Mouse (Mus musculus): ENCODE data around the gene Nova2.

Gene Nova2

DNA sequence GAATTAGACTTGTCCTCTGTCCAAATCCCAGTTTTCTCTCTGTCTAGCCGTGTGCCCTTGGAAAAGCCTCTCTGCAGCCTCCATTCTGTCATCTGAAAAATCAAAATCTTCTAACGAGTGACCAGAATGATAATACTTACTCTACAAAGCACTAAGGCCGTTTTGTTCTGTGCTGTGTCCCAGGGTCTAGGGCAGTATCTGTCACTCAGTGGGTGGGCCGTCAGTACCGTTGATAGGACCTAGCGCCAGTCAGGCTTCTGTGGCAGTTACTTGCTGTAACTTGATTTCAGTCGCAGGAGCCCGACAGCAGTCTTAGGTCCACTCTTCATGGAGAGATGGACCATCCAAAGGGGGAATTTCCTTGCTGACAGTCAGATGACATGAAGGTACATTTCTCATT is 1.4 kb upstream of the Nova2 start:
- no peak for DNase-seq

DNA sequence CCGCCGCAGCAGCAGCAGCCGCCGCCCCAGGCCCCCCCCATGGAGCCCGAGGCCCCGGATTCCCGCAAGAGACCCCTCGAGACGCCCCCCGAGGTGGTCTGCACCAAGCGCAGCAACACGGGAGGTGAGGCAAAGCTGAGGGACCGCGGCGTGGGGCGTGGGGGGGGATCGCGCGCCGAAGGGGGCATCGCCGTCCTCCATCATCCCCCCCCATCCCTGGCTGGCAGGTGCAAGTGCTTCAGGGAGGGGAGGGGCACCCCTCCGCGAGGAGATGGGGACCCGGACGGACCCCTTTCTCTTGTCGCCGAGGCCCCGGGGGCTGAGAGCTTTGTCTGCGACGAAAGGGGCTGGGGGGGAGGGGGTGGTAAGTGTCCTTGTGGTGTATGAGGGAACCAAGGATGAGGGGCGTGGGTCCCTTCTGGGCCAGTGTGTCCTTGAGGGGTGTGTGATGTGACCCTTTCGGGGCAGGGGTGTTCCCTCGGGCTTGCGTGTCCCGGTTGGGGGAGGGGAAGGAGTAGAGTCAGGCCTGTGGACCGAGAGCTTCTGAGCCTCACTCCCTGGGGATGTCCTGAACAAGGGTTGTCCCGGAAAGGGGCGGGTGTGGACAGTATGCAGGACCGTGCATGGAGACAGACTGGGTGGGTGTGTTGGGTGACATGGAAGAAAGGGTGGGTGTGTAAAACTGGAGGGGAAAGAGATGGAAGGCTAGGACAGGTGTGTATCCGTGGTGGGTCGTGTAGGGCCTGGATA is 528 bp downstream of the Nova2 start:
- DNase-seq = peak; percentile 61

DNA sequence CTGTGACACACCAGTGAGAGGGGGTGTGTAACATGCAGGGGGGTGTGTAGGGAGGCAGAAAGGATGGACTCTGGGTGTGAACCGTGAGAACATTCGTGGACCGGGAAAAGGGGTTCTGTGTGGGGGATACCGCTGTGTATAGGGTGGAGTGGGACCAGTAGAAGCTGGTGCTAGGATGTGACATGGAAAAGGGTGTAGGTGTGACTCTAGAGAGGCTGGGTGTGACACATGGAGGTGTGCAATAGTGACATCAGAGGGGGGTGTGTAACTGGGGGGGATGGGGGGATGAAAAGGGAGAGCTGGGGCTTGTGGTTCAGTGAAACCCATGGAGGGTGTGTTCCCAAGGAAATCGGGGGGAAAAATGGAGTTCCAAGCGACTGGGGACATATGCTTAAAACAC is 1.2 kb downstream of the Nova2 start:
- no peak for DNase-seq

DNA sequence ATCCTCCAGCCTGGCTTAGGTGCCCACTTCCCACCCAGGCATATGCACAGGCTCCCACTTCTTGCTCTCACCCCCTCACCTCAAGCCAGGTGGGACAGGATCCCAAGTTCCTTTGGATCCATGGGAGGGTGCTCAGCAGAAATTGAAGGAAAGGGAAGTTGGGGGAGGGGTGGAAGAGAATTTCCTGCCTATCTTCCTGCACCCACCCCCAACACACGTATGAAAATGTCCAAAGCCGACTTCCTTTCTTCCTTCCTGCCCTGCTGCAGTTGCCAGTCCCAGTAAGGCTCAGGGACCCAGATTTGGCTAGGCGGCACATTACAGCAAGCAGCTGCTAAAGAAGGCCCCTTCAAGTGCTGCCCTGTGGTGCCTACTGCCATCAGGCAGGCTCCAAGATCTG is 2.1 kb downstream of the Nova2 start:
- DNase-seq = peak; percentile 49

DNA sequence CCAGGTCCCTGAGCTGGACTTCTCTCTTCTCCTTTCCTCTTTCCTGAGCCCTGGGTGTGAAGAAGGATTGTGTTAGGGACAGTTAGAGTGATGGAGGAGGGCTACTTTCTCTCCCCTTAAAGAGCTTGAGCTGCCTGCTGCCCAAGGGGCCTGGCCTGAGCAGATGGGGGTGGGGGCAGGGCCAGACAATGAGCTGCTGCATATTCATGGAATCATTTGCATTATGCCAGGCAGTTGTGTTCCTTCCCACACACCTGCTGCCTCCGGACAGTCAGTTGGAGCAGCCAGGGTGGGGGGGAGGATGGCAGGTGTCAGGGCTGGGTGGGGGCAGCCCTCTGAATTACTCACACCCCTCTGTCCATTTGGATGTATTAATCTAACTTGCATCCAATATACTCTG is 16.7 kb downstream of the Nova2 start:
- DNase-seq = no peak

DNA sequence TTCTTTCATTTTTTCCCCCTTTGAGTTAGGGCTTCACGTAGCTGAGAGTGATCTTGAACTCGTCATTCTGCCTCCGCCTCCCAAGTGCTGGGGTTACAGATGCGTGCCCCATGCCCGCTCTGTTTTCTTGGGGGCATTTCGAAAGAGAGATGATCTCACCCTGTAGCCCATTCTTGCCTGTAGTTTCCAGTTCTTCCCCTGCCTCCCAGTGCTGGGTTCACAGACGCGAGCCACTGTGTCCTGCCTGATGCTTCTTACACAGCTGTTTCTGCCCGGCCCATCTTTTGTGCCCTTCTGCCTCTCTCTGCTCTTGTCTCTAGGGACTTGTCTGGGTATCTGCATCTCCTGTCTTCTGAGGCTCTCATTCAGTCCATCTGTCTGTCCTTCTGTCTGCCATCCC is 17.1 kb downstream of the Nova2 start:
- no peak for DNase-seq

DNA sequence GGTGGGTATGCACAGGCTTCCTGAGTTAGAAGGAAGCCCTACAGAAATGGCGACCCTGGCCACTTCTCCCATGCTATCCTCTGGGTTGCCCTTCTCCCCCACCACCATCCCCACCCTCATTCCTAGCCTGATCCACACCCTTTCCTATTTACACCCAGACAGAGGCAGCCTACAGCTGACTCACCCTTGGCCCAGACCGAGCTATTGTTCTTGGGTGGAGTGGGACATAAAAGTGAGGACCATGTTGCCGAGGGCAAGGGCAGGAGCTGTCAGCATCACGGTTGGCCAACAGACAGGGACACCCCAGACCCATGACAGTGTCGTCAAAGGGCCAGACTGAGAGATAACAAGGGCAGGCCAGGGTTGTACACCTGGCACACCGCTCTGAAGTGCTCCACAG is 22.5 kb downstream of the Nova2 start:
- DNase-seq = peak; percentile 64

DNA sequence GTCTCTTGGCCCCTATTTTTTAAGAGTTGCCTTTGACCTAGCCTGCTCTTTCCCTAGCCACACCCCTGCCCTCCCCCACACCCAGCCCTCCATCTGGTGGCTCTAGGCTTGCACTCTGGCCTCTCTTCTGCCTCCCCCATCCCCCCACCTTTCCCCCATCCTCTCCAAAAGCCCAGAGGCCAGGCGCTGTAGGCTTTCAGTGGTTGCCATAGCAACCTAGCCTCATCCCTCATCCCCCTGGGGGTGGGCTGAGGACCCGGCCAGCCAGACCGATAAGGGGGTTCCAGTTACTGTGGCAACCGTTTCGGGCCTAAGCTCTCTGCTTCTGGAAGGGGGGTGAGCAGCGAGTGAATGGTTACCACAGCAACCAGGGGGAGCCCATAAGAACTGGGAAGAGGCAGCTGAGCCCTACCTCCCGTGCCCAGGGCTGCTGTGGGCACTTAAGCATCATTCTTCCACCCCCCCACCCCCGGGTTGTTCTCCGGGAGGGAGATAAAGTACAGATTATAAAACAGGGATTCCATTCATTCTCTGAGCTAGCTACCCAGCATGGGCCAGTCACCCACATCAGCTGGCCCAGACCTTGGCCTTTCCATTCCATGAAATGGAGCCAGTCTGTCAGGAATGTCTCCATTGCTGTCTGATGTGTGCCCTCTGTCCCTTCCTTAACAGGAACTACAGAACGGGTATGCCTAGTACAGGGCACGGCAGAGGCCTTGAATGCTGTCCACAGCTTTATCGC is 24.3 kb downstream of the Nova2 start:
- no peak for DNase-seq

DNA sequence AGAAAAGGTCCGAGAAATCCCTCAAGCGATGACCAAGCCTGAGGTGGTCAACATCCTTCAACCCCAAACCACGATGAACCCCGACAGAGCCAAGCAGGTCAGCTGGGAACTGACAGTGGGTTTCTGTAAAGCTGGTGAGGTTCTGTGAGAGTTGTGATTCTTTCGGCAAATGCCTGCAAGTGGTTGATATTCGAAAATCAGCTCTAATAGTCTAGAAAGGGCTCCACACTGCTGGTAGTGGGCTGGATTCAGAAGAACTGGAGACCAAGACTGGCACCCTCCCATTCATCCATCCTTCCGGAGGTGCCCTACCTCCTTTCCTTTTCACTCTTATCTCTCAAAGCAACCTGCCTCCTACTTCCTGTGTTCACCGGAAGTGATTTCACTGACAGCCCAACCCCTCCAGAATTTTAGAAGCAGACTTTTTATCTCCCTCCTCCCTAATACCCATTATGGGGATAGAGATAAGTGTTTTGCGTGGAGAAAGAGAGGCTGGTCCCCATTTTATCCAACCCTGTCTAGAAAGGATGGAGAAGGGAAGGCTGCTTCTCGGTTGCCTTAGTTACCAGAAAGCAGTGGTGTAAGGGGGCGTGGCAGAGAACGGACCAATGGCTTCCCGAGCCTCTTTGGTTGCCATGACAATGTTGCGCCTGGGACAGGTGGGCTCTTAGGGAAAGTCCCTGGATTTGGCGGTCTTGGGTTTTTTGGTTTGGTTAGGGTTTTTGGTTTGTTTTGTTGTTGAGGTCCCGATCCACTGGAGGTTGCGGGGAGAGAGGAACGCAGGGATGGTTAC is 25.0 kb downstream of the Nova2 start:
- DNase-seq = no peak

DNA sequence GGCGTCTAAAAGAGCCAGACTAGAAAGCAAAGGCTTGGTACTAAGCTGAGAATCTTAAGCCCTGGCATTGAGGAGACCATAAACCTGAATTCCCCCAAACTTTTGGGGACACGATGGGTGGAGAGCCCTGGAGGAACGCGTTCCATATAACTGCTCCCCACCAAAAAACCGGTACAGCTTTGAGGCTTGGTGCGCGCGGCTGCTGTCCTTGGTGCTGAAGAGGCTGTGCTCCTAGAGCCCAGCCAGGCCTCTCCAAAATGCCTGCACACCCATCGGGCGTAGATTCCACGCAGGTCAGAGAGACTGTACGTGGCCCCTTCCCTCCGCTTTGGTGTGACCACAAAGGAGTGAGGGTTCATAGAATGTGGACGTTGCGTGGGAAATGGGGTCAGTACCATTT is 25.7 kb downstream of the Nova2 start:
- DNase-seq = peak; percentile 61

DNA sequence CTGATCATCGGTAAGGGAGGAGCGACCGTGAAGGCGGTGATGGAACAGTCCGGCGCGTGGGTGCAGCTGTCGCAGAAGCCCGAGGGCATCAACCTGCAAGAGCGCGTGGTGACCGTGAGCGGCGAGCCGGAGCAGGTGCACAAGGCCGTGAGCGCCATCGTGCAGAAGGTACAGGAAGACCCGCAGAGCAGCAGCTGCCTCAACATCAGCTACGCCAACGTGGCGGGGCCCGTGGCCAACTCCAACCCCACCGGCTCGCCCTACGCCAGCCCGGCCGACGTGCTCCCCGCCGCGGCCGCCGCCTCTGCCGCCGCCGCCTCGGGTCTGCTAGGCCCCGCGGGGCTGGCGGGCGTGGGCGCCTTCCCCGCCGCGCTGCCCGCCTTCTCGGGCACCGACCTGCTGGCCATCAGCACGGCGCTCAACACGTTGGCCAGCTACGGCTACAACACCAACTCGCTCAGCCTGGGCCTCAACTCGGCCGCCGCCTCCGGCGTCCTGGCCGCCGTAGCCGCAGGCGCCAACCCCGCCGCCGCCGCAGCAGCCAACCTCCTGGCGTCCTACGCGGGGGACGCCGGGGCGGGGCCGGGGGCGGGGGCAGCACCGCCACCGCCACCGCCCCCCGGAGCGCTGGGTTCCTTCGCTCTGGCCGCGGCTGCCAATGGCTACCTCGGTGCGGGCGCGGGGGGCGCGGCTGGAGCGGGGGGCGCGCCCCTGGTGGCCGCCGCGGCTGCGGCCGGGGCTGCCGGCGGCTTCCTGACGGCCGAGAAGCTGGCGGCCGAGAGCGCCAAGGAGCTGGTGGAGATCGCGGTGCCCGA is 32.1 kb downstream of the Nova2 start:
- peak; percentile 58 for DNase-seq

DNA sequence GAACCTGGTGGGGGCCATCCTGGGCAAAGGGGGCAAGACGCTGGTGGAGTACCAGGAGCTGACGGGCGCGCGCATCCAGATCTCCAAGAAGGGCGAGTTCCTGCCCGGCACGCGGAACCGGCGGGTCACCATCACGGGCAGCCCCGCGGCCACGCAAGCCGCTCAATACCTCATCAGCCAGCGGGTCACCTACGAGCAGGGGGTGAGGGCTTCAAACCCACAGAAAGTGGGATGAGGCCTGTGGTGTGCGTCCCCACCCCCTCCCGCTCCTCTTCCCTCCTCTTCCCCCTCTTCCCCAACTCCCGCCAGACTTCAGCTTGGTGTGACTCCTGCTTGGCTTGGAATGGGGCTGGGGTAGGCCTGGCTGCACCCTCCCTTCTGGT is 32.7 kb downstream of the Nova2 start:
- no peak for DNase-seq

DNA sequence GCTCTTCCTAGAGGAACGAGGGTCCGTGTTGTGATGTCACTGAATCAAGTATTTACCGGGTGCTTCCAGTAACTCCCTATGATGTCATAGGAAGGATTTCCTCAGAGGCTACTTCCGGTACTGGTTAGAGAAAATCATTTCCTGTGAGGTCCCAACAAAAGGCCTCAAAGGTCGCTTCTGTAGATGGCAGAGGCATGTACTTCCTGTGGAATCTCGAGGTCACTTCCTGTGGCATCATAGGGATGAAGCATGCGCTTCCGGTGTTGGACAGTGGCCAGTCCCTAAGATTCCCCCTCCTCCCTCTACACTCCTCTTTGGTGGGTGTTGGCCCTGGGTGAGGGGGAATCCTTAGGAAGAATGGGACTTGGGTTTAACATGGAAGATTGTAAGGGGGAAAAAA is 33.8 kb downstream of the Nova2 start:
- peak; percentile 55 for DNase-seq

DNA sequence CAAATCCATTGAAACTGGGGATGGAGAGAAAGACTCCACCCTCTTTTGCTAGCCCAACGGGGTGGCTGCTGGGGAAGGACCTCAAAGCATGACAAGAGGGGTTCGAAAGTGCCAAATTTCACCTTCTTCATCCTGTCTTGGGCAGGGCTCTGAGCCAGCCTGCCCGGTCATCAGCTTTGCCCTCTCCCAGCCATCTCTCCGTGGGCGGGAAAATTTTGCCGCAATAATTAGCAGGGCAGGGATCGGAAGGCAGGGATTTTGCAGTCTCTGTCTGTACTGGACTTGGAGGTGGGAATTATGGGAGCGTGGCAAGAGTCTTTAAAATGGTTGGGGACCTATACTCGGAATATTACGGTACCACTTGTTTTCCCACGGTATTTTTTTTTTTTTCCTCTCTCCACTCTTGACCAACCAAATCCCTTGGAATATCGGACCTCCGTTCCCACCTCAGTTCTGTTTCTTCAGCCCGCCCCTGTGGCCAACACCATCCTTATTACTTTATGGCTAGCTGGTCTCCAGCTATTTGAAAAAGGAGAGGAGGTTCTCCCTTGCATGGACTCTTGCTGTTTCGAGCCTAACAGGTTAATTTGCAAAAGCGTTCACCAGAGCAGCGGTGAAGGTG is 36.6 kb downstream of the Nova2 start:
- DNase-seq = no peak

DNA sequence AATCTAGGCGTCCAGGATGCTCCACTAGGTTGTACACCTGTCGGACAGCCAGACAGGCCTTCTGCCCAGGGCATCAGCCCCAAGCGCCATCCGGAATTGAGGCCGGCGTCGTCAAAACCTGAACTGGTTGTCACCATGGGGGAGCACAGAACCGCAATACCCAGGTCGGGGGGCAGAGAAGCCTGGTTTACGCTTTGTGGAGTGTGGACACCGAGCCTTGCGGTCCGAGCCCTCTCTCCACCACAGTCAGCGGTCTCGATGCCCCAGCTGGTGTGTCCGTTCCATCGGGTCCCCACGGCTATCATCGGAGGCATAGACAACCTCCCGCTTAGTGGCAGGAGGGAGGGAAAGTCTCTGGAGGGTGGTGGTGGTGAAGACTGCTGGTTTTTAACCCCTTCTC is 37.1 kb downstream of the Nova2 start:
- no peak for DNase-seq

DNA sequence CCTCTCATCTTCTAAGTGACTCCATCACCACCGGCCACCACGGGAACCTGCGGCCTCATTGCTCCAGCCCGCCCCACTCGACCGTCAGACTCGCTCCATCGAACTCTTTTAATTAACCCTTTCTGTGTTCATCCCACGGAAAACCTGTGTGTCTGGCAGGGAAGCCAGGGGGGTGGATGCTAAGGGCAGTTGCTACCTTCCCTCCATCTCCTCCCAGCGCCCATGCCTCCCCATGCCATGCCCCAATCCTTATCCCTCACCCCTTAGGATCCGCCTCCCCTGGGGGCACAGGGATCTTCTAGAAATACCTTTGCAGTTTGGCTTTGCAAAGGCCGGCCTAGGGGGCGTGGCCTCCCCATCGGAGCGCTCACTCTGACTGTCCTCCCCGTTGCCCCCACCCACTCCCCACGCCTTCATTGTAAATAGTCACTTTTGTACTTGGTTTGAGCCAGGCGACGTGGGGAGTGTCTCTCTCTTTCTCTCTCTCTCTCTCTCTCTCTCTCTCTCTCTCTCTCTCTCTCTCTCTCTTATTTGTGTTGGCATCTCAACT is 37.7 kb downstream of the Nova2 start:
- DNase-seq = no peak

DNA sequence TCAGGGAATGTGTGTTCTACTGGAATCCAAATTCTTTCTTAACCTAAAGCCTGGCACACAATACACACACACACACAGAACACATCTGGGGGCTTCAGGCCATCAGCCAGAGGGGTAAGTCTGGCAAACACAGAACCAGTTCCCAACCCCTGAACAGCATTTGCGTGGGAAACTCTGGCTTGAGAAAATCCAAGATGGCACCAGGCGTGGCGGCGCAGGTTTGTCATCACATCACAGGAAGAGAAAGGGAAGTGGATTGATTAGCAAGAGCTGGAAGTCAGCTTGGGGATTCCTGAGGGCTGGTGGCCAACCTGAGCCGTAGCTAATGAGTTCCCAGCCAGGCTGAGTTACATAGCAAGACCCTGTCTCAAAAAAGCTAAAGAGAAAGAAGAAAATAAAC is 39.6 kb downstream of the Nova2 start:
- no peak for DNase-seq

DNA sequence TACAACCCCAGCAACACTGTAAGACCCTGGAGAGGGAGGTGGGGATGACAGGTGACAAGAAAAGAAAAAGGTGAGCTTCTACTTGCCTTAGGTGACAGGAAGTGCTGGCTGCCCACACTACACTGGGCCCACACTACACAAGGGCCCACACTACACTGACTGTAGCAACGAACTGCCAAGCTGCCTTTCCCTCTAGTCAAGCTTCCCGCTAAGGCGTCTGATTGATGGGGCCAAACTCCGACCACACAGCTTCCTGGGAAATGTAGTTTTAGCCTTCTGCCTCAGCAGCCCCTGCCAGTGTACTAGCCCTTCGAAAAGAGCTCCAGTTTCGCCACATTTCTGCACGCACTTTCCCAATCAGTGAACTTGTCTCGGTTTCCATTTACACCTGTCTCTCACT is 41.9 kb downstream of the Nova2 start:
- no peak for DNase-seq

DNA sequence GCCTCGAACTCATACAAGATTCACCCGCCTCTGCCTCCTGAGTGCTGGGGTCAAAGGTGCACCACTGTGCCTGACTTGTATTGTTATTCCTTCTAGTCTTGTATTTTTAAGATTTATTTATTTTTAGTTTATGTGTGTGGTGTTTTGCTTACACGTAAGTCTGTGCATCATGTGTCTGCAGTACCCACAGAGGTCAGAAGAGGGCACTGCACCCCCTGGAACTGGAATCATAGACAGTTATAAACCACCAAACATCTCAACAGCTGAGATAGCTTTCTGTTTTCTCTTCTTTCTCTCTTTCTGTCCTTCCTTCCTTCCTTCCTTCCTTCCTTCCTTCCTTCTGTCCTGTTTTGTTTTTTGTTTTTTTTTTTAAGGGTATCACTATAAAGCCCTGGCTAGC is 45.3 kb downstream of the Nova2 start:
- DNase-seq = no peak

DNA sequence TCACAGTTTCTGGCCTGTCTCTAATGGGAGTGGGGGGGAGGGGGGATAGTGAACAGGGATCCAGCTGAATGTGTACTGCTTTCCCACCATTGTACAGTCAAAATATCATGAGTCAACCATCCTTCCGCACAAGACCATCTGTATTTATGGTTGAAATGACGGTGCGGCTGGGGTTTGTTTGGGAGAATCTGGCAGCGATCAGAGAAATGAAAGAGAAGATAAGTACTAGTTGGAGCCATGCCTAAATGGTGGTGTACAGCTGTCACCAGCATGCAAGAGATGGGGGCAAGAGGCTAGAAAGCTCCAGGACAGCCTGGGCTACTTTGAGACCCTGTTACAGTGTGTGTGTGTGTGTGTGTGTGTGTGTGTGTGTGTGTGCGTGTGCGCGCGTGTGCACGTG is 52.7 kb downstream of the Nova2 start:
- no peak for DNase-seq

DNA sequence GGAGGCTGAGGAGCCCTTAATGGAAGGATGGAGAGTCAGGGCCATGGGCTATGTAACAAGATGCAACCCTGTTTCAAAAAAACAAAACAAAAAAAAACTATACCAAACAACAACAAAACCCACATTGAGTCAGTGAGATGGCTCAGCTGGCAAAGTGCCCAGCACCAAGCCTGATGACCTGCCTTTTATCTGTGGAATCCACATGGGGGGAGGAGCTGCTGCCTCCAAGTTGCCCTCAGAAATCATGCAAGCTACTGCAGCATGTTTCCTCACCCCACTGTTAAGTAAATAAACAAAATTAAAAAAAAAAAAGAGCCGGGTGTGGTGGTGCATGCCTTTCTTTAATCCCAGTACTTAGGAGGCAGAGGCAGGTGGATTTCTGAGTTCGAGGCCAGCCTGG is 60.8 kb downstream of the Nova2 start:
- no peak for DNase-seq

DNA sequence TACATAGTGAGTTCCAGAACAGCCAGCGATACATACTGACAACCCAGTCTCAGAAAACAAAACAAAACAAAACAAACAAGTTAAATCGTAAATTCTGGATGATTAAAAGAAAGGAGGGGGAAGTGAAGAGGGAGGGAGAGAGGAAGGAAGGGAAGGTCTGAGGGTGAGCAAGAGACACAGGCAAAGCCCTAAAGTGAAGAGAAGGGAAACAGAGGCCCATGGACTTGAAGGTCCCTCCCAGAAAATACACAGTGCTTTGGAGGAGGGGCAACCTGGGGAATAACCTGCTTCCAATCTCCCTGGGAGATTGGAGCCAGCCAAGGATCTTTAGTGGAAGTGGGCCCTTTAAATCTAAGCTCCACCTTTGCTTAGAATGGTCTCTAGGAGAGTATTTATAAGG is 61.4 kb downstream of the Nova2 start, which contains the start of gene Nanos2:
Gene Nanos2, plus strand, starts transcription at position 301 of the 400 bp plus-strand sequence.
- no peak for DNase-seq

Measured in lung, postnatal 14 days (tissue).